Mouse (Mus musculus) liver, embryonic 14.5 days (tissue): ENCODE measurements around the gene Gm10803. TPM values are rescaled to one million over a fixed set of nuclear protein-coding genes. Genes with fewer than 3 reads are reported as not detected.

Source experiments
- ATAC-seq: fragments of 200-750 bp; cut with Nextera tagmentation; 2 replicates; pipeline ENCODE4 v1.8.0; 2017; ENCODE audit warnings: moderate number of reproducible peaks, mild to moderate bottlenecking, moderate library complexity; ENCODE audit not compliant: insufficient read depth
- DNase-seq, 3 experiments: peaks; one replicate each; pipeline ENCODE4 v3.0.0-alpha.2; 2012 to 2013; ENCODE audit warnings: low read depth in 3 of 3, low spot score in 3 of 3
- H3K27ac ChIP-seq: fragments of 300-500 bp; sonication (generic); 2 replicates; pipeline ENCODE4 v1.5.1; 2014; ENCODE audit warnings: moderate library complexity, mild to moderate bottlenecking, control low read depth, inconsistent platforms
- H3K27me3 ChIP-seq: fragments of 300-500 bp; sonication (generic); 2 replicates; pipeline ENCODE4 v1.6.1; 2014; ENCODE audit warnings: mild to moderate bottlenecking, low read length, moderate library complexity; ENCODE audit not compliant: control insufficient read depth, insufficient read depth
- H3K36me3 ChIP-seq: fragments of 300-500 bp; sonication (generic); replicated peaks from 2 replicates; pipeline ENCODE4 v1.6.1; 2014; ENCODE audit warnings: low read depth; ENCODE audit not compliant: control insufficient read depth, insufficient read depth
- H3K4me1 ChIP-seq, 2 experiments: fragments of 200-500 bp in 1 of 2; fragments of 300-500 bp in 1 of 2; sonication (generic) in 1 of 2; replicated peaks; 2 replicates each; pipeline ENCODE4 v1.6.1; 2012 to 2014; ENCODE audit warnings: antibody characterized with exemption in 1 of 2, inconsistent platforms in 1 of 2, low read length in 1 of 2; ENCODE audit not compliant: control insufficient read depth in 2 of 2, insufficient read depth in 2 of 2
- H3K4me2 ChIP-seq: fragments of 300-500 bp; sonication (generic); 2 replicates; pipeline ENCODE4 v1.6.1; 2014; ENCODE audit warnings: low read depth, mild to moderate bottlenecking, control low read depth, moderate library complexity
- H3K4me3 ChIP-seq, 2 experiments: fragments of 200-500 bp in 1 of 2; fragments of 300-500 bp in 1 of 2; sonication (generic) in 1 of 2; 2 replicates each; pipeline ENCODE4 v1.5.1; 2012 to 2014; ENCODE audit warnings: low read depth in 2 of 2, low read length in 2 of 2, mild to moderate bottlenecking in 2 of 2, control low read depth in 1 of 2, inconsistent platforms in 1 of 2, moderate library complexity in 1 of 2; ENCODE audit not compliant: insufficient read depth in 1 of 2
- H3K9ac ChIP-seq: fragments of 300-500 bp; sonication (generic); replicated peaks from 2 replicates; pipeline ENCODE4 v1.6.1; 2014; ENCODE audit warnings: mild to moderate bottlenecking, control low read depth, moderate library complexity
- H3K9me3 ChIP-seq: fragments of 300-500 bp; sonication (generic); 2 replicates; pipeline ENCODE4 v1.6.1; 2016; ENCODE audit warnings: low read length, mixed read lengths; ENCODE audit not compliant: control insufficient read depth
- CTCF ChIP-seq: IDR thresholded peaks from 2 replicates; pipeline ENCODE4 v1.5.1; 2016; ENCODE audit warnings: antibody characterized with exemption, low read depth, control low read depth
- EP300 ChIP-seq: IDR thresholded peaks from 2 replicates; pipeline ENCODE4 v1.6.1; 2016; ENCODE audit warnings: antibody characterized with exemption, low read depth
- WGBS: fragments of 180-500 bp; shearing (Covaris S2); extraction: QIAGEN DNeasy Blood & Tissue Kit; methylation state at CpG from one replicate; pipeline ENCODE4 v1.1.7; 2014; ENCODE audit not compliant: insufficient replicate concordance; 5-methylcytosine and 5-hydroxymethylcytosine counted together
- polyA plus RNA-seq, 2 experiments: library from polyadenylated mRNA; depleted of rRNA in 1 of 2; stranded (reverse) in 1 of 2; unstranded in 1 of 2; fragments of >200 nt; fragmentation: Nextera tagmentation in 1 of 2; extraction: Ambion mirVana in 1 of 2; gene quantifications; 2 replicates each; pipeline versions ENCODE4 v1.2.1 to v1.2.3; 2012 to 2014

Gm10803 gene
- polyA plus RNA-seq, 2 experiments = not detected

GRCm38 (mm10) chr2:93538140-93538539 is 22.2 kb upstream of the Gm10803 start:
- no peak for ATAC-seq
- Histone ChIP-seq H3K4me2 (no peak overlapping the region), H3K27me3 (no peaks in the 10 kb centered on the region), H3K36me3 (no peaks in the 10 kb centered on the region), H3K27ac (no peak overlapping the region), H3K4me1 (no peaks in the 10 kb centered on the region), H3K9me3 (no peaks in the 10 kb centered on the region), H3K9ac (no peak overlapping the region), H3K4me3 (no peak overlapping the region)
- no peak for DNase-seq
- TF ChIP-seq CTCF (no peak), EP300 (no peak)
- WGBS = 25% methylated on average over 6 of the region's 6 CpGs

GRCm38 (mm10) chr2:93541771-93542170 is 18.6 kb upstream of the Gm10803 start:
- Histone ChIP-seq H3K27ac (no peak overlapping the region), H3K4me1 (no peaks in the 10 kb centered on the region), H3K27me3 (no peaks in the 10 kb centered on the region), H3K4me3 (no peak overlapping the region), H3K9me3 (no peaks in the 10 kb centered on the region), H3K4me2 (no peak overlapping the region), H3K36me3 (no peaks in the 10 kb centered on the region), H3K9ac (no peak overlapping the region)
- TF ChIP-seq CTCF = no peak
- TF ChIP-seq EP300 = no peak
- 37% methylated on average over 2 of the region's 2 CpGs for WGBS
- no peak for ATAC-seq
- DNase-seq = no peak

- H3K36me3 ChIP-seq = no peaks in the 10 kb centered on the region
- H3K9me3 ChIP-seq = no peaks in the 10 kb centered on the region
- no peak overlapping the region for H3K27ac ChIP-seq
- ATAC-seq (no peak), DNase-seq (no peak)
- H3K4me1 ChIP-seq = no peaks in the 10 kb centered on the region
- no peaks in the 10 kb centered on the region for H3K27me3 ChIP-seq
- TF ChIP-seq CTCF (no peak), EP300 (no peak)
- no peak overlapping the region for H3K4me2 ChIP-seq
- 56% methylated on average over 10 of the region's 10 CpGs for WGBS
- H3K9ac ChIP-seq = no peak overlapping the region
- no peak overlapping the region for H3K4me3 ChIP-seq
These were observed 7.5 kb upstream of the Gm10803 start for GRCm38 (mm10) chr2:93552676-93553521.

- H3K27ac ChIP-seq = no peak overlapping the region
- H3K9ac ChIP-seq = no peak overlapping the region
- no peak for DNase-seq
- H3K27me3 ChIP-seq = no peaks in the 10 kb centered on the region
- no peak for ATAC-seq
- TF ChIP-seq EP300 (no peak), CTCF (no peak)
- no peak overlapping the region for H3K4me3 ChIP-seq
- no peaks in the 10 kb centered on the region for H3K9me3 ChIP-seq
- no peaks in the 10 kb centered on the region for H3K36me3 ChIP-seq
- H3K4me1 ChIP-seq = no peaks in the 10 kb centered on the region
- 38% methylated on average over 5 of the region's 5 CpGs for WGBS
- no peak overlapping the region for H3K4me2 ChIP-seq
These were observed 6.5 kb upstream of the Gm10803 start for GRCm38 (mm10) chr2:93553905-93554304.

- Histone ChIP-seq H3K27me3 (no peaks in the 10 kb centered on the region), H3K4me3 (no peak overlapping the region), H3K27ac (no peak overlapping the region), H3K4me1 (no peaks in the 10 kb centered on the region), H3K4me2 (no peak overlapping the region), H3K9ac (no peak overlapping the region), H3K9me3 (no peaks in the 10 kb centered on the region), H3K36me3 (no peaks in the 10 kb centered on the region)
- WGBS = 48% methylated on average over 6 of the region's 6 CpGs
- ATAC-seq (no peak), DNase-seq (no peak)
- no peak for TF ChIP-seq CTCF
- no peak for TF ChIP-seq EP300
These were observed 5.3 kb downstream of the Gm10803 start for GRCm38 (mm10) chr2:93565647-93566046.
